ENCODE assay signal across 21 mouse cellular contexts in the genomic region with DNA sequence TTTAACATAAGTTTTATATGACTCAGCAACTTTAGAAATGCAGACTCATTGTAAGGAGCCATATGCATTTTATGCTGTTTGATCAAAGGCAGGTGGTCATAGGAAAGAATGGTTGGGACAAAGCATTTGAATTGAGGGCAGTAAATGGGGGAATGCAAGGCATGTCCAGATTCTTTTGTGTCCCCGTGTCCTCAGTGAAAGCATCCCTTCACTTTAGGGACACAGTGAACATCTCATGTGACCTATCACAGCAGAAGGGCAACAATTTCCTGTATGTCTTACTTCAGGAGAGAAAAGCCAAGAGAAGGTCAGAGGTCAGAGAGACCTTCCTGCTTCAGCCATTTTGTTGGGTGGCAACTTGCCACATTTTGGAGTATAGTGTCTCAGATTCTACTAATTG.
DNase-seq lines count a peak whose midpoint lies in the region; TF ChIP-seq lines count a peak whose summit lies in the region.
"Had no signal": no experiment of that assay in that cellular context is flagged by ENCODE, and none has a peak within 500 bp of the region (broad histone marks: within the 10 kb centered on the region; RNA-seq: fewer than 3 reads in every experiment).

No protein-coding gene starts in this region.

- no peak overlapping the region for H3K4me3 ChIP-seq in ES-E14 (ENCODE audit: insufficient read depth in 1 of 2, low read depth in 1 of 2, low read length in 2 of 2, poor library complexity in 1 of 2, severe bottlenecking in 1 of 2)
- H3K4me3 ChIP-seq: embryonic facial prominence, embryonic 13.5 days; embryonic facial prominence, embryonic 15.5 days; erythroblast, embryonic 14.5 days; forebrain, embryonic 10.5 days; forebrain, embryonic 12.5 days; forebrain, embryonic 15.5 days had no signal

- H3K36me3 ChIP-seq in ES-E14 (ENCODE audit: control insufficient read depth, insufficient read depth, low read length, poor library complexity, severe bottlenecking) = no peaks in the 10 kb centered on the region
- H3K36me3 ChIP-seq: embryonic facial prominence, embryonic 13.5 days; embryonic facial prominence, embryonic 15.5 days; forebrain, embryonic 10.5 days; forebrain, embryonic 12.5 days; forebrain, embryonic 15.5 days had no signal

- peak; percentile 14 for DNase-seq in ES-CJ7 (ENCODE audit: low read depth, low spot score)
- DNase-seq in ES-E14 (ENCODE audit: low read depth, low spot score) = no peak
- DNase-seq in ZHBTc4 (ENCODE audit: low read depth, low spot score) = peak; percentile 57
- DNase-seq in frontal cortex, postnatal 36 days (ENCODE audit: low spot score in 2 of 2) = no peak
- no peak for DNase-seq in MN1 (ENCODE audit: low spot score)
- DNase-seq: adrenal gland, postnatal 10 days; adrenal gland, postnatal 25 days; cerebellum, adult 11 months; cerebellum, adult 18-20 months; cerebellum, adult 8-10 months; cerebellum, adult 9-11 months; cerebellum, postnatal 14 days; cerebellum, postnatal 36 days; embryo, embryonic 11 days; forebrain, postnatal 0 days had no signal

- H3K9ac ChIP-seq in ES-E14 (ENCODE audit: insufficient read depth, low read depth, low read length, poor library complexity, severe bottlenecking) = no peak overlapping the region
- H3K9ac ChIP-seq: embryonic facial prominence, embryonic 13.5 days; embryonic facial prominence, embryonic 15.5 days; forebrain, embryonic 12.5 days; forebrain, embryonic 15.5 days; forebrain, postnatal 0 days had no signal

- in situ Hi-C loops in ES-E14 (cut with MboI; ENCODE audit: low sequenced_read_pairs in 2 of 2, unreplicated experiment in 2 of 2) = no loop called here

- no peak overlapping the region for H3K27ac ChIP-seq in ES-E14 (ENCODE audit: insufficient read depth, low read depth, low read length, poor library complexity, severe bottlenecking)
- H3K27ac ChIP-seq: embryonic facial prominence, embryonic 13.5 days; embryonic facial prominence, embryonic 15.5 days; forebrain, embryonic 10.5 days; forebrain, embryonic 12.5 days; forebrain, embryonic 15.5 days had no signal

- no peaks in the 10 kb centered on the region for H3K9me3 ChIP-seq in ES-E14 (ENCODE audit: control insufficient read depth, insufficient read depth, low read depth, low read length)
- H3K9me3 ChIP-seq: embryonic facial prominence, embryonic 13.5 days; embryonic facial prominence, embryonic 15.5 days; forebrain, embryonic 10.5 days; forebrain, embryonic 12.5 days; forebrain, embryonic 15.5 days had no signal

- no peaks in the 10 kb centered on the region for H3K4me1 ChIP-seq in ES-E14 (ENCODE audit: control insufficient read depth in 2 of 2, insufficient read depth in 2 of 2, low read length in 2 of 2, poor library complexity in 1 of 2)
- H3K4me1 ChIP-seq: forebrain, embryonic 12.5 days had no signal

TF ChIP-seq in ES-E14, 5 proteins besides CTCF, POLR2A, EP300 and RAD21:
- TF ChIP-seq ZNF384 (IDR thresholded peaks at IDR 0.05; ENCODE audit: low read depth, low read length) = no peak
- TF ChIP-seq ZC3H11A (IDR thresholded peaks at IDR 0.05; ENCODE audit: borderline replicate concordance, low read depth, low read length) = no peak
- peak; percentile 78 for TF ChIP-seq MAFK (IDR thresholded peaks at IDR 0.05; ENCODE audit: insufficient read depth, low read depth, low read length)

Comparison
In these comparisons a context has a peak if more than half of its experiments do, and no peak if none do; other contexts are left out.
1. DNase-seq: peak in ES-CJ7 (single experiment) and ZHBTc4 (single experiment); none in ES-E14 (single experiment), frontal cortex, postnatal 36 days (0 of 2) and MN1 (single experiment).